Mouse (Mus musculus) forebrain, embryonic 16.5 days (tissue): ENCODE results near the gene Midn. TPM values are rescaled to one million over a fixed set of nuclear protein-coding genes. Genes with fewer than 3 reads are reported as not detected.
A peak's percentile ranks its signal among the peaks of the same experiment; 100 is the strongest.

Experiments
- ATAC-seq: fragments of 200-750 bp; cut with Nextera tagmentation; 2 replicates; pipeline ENCODE4 v1.8.0; 2017; ENCODE audit warnings: mild to moderate bottlenecking, moderate library complexity
- H3K27ac ChIP-seq: fragments of 300-500 bp; sonication (generic); 2 replicates; pipeline ENCODE4 v1.5.1; 2014; ENCODE audit warnings: low read length, control low read depth
- H3K27me3 ChIP-seq: fragments of 300-500 bp; sonication (generic); replicated peaks from 2 replicates; pipeline ENCODE4 v1.6.1; 2014; ENCODE audit warnings: low read length; ENCODE audit not compliant: control insufficient read depth, insufficient read depth
- H3K36me3 ChIP-seq: fragments of 300-500 bp; sonication (generic); 2 replicates; pipeline ENCODE4 v1.6.1; 2014; ENCODE audit not compliant: control insufficient read depth, insufficient read depth
- H3K4me1 ChIP-seq: fragments of 300-500 bp; sonication (generic); replicated peaks from 2 replicates; pipeline ENCODE4 v1.6.1; 2014; ENCODE audit warnings: low read length; ENCODE audit not compliant: control insufficient read depth, insufficient read depth
- H3K4me2 ChIP-seq: fragments of 300-500 bp; sonication (generic); 2 replicates; pipeline ENCODE4 v1.6.1; 2014; ENCODE audit warnings: mild to moderate bottlenecking, low read length, control low read depth
- H3K4me3 ChIP-seq: fragments of 300-500 bp; sonication (generic); replicated peaks from 2 replicates; pipeline ENCODE4 v1.5.1; 2014; ENCODE audit warnings: mild to moderate bottlenecking, low read length, control low read depth
- H3K9ac ChIP-seq: fragments of 300-500 bp; sonication (generic); replicated peaks from 2 replicates; pipeline ENCODE4 v1.6.1; 2014; ENCODE audit warnings: low read depth, low read length, control low read depth
- H3K9me3 ChIP-seq: fragments of 300-500 bp; sonication (generic); 2 replicates; pipeline ENCODE4 v1.6.1; 2016; ENCODE audit warnings: low read length; ENCODE audit not compliant: control insufficient read depth
- WGBS: fragments of 180-500 bp; shearing (Covaris S2); extraction: QIAGEN DNeasy Blood & Tissue Kit; methylation state at CpG from one replicate; pipeline ENCODE4 v1.1.7; 2014; 5-methylcytosine and 5-hydroxymethylcytosine counted together
- polyA plus RNA-seq: library from polyadenylated mRNA; unstranded; fragments of >200 nt; fragmentation: Nextera tagmentation; extraction: Ambion mirVana; gene quantifications from 2 replicates; pipeline ENCODE4 v1.2.1, GENCODE M21; 2015

Gene Midn
- polyA plus RNA-seq, 1 experiment from 2014 or later: 26.5 TPM

DNA sequence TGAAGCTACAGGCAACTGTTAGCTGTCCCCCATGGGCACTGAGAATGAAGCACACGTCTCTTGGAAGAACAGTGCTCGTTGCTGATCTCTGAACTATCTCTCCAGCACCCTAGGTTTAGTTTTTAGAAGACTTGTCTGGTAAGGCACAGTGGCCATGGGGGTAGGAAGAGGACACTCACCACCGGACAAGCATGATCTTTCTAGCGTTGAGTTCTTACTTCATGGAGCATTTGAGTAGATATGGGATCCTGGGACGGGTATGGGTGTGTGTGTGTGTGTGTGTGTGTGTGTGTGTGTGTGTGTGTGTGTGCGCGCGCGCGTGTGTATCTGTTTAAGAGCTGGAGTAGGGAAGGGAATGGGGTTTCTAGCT, 7.4 kb upstream of the Midn start, which contains the start of gene Cbarp:
Cbarp (minus strand) TSS at position 170 of the 370 bp plus-strand sequence.
- 73% methylated on average over 10 of the region's 10 CpGs for WGBS
- Histone ChIP-seq H3K27me3 (no peaks in the 10 kb centered on the region), H3K9me3 (no peaks in the 10 kb centered on the region), H3K27ac (peak within 1 kb of the TSS; percentile 90), H3K9ac (peak within 1 kb of the TSS; percentile 38), H3K36me3 (no peaks in the 10 kb centered on the region), H3K4me1 (peaks cover 55% of the 10 kb centered on the region), H3K4me2 (peak within 1 kb of the TSS; percentile 99), H3K4me3 (peak within 1 kb of the TSS; percentile 90)
- ATAC-seq: no peak

DNA sequence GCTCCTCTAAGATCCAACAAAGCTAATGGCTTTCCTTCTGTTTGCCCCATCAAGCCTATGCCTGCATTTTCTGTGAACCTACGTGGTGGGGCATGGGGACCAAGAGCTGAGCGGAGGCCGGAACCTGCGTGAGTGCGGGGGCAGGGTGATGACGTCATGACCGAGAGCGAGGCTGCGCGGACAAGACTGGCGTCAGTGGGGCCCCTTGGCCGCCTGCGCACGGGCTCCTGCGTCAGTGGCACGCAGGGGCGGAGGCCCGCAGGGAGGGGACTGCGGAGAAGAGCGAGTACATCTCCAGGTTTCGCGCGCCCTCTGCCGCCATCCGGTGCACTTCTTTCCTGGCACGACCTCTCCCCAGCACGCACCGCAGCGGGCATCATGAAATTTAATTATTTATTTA, 6.8 kb upstream of the Midn start:
- Histone ChIP-seq H3K27me3 (no peaks in the 10 kb centered on the region), H3K27ac (peak overlapping the region; percentile 90), H3K4me1 (peaks cover 57% of the 10 kb centered on the region), H3K4me3 (peak overlapping the region; percentile 90), H3K9me3 (no peaks in the 10 kb centered on the region), H3K4me2 (peak overlapping the region; percentile 99), H3K9ac (peak overlapping the region; percentile 38), H3K36me3 (no peaks in the 10 kb centered on the region)
- WGBS: under 1% methylated on average over 29 of the region's 29 CpGs
- ATAC-seq: peak; percentile 58

DNA sequence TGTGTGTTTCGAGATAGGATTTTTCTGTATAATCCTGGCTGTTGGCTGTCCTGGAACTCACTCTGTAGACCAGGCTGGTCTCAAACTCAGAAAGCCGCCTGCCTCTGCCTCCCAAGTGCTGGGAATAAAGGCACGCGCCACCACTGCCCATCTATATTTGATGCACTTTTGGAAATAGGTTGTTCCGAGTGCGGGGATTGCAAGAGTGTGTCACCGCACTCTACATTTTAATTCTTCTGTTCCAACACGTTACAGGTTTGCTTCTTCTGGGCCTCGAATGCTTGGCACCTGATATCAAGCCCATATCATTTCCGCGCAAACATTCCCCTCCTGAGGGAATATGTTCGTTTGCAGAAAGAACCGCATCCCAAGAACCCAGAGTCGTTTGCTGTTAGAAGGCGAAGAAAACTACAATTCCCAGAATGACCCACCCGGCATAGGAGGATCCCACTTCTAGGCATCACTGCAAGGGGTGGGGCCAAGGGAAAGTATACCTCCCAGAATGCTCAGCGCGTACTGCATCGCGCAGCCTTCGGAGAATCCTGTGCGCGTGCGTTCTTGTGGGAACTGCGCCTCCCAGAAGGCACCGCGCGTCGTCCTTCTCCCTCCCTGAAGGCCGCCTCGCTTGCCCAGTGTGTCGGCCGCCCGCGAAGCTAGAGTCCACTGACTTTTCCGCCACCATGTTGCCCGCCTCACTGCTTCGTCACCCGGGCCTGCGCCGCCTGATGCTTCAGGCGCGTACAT, 6.1 kb upstream of the Midn start:
- H3K27me3 ChIP-seq: no peaks in the 10 kb centered on the region
- H3K4me3 ChIP-seq: peak overlapping the region; percentile 90
- H3K27ac ChIP-seq: peak overlapping the region; percentile 90
- H3K4me2 ChIP-seq: peak overlapping the region; percentile 99
- peak overlapping the region; percentile 93 for H3K9ac ChIP-seq
- peaks cover 50% of the 10 kb centered on the region for H3K4me1 ChIP-seq
- peak; percentile 89 for ATAC-seq
- no peaks in the 10 kb centered on the region for H3K36me3 ChIP-seq
- H3K9me3 ChIP-seq: no peaks in the 10 kb centered on the region
- under 1% methylated on average over 43 of the region's 43 CpGs for WGBS

DNA sequence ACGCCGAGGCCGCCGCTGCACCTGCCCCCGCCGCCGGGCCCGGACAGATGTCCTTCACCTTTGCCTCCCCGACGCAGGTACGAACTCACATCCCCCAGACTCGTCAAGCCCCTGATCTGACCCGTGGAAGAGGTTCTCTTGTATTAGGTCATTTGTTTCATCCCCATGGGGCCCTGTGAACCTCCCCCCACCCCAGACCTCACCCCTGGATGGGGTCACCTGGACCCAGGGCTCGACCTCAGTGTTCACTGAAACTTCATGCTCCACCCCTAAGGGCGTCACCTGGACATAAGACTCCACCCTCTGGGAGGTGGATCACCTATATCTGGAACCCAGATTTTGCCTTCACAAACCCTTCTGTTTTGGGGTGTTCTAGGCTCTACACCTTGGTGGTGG, 5.5 kb upstream of the Midn start:
- Histone ChIP-seq H3K27ac (peak overlapping the region; percentile 74), H3K9ac (peak overlapping the region; percentile 93), H3K9me3 (no peaks in the 10 kb centered on the region), H3K4me2 (peak overlapping the region; percentile 99), H3K4me1 (peaks cover 46% of the 10 kb centered on the region), H3K4me3 (peak overlapping the region; percentile 90), H3K27me3 (no peaks in the 10 kb centered on the region), H3K36me3 (no peaks in the 10 kb centered on the region)
- WGBS: under 1% methylated on average over 15 of the region's 15 CpGs
- ATAC-seq: no peak

DNA sequence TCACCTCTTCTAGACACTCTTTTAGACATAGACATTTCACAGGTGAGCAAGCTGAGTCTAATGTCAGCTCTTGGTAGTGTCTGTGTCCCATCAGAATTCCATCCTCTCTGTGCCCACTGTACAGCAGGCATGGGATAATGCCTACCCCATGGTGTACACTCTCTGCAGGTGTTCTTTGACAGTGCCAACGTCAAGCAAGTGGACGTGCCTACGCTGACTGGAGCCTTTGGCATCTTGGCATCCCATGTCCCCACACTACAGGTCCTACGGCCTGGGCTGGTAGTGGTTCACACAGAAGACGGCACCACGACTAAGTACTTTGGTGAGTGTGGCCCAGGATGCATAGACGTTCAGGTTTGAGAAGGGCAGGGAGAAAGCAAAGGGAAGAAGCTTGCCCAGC, 4.4 kb upstream of the Midn start:
- peaks cover 44% of the 10 kb centered on the region for H3K4me1 ChIP-seq
- H3K27me3 ChIP-seq: no peaks in the 10 kb centered on the region
- no peak overlapping the region for H3K9ac ChIP-seq
- 93% methylated on average over 7 of the region's 7 CpGs for WGBS
- no peak overlapping the region for H3K27ac ChIP-seq
- no peaks in the 10 kb centered on the region for H3K9me3 ChIP-seq
- no peaks in the 10 kb centered on the region for H3K36me3 ChIP-seq
- H3K4me2 ChIP-seq: no peak overlapping the region
- no peak for ATAC-seq
- H3K4me3 ChIP-seq: no peak overlapping the region

DNA sequence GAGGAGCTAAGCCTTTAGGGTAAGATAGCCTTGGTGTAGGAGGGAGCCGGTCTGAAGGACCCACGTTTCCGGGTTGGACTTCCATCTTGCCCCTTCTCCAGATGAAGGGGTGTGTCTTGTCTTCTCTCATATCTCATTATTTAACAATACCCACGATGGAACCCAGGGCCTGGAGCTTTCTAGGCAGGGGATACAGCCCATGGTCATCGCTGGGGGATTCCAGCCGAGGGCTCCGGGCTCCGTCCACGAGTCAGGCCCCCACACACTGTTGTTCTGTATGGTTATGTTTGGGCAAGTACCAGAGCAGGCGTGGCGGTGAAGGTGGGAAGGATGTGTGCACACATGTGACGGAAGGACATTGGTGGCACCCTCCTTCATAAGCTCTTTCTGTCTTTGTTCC, 3.9 kb upstream of the Midn start:
- H3K4me3 ChIP-seq: no peak overlapping the region
- peaks cover 43% of the 10 kb centered on the region for H3K4me1 ChIP-seq
- no peaks in the 10 kb centered on the region for H3K36me3 ChIP-seq
- WGBS: 93% methylated on average over 12 of the region's 12 CpGs
- H3K9me3 ChIP-seq: no peaks in the 10 kb centered on the region
- no peak overlapping the region for H3K9ac ChIP-seq
- ATAC-seq: no peak
- no peaks in the 10 kb centered on the region for H3K27me3 ChIP-seq
- no peak overlapping the region for H3K27ac ChIP-seq
- no peak overlapping the region for H3K4me2 ChIP-seq

DNA sequence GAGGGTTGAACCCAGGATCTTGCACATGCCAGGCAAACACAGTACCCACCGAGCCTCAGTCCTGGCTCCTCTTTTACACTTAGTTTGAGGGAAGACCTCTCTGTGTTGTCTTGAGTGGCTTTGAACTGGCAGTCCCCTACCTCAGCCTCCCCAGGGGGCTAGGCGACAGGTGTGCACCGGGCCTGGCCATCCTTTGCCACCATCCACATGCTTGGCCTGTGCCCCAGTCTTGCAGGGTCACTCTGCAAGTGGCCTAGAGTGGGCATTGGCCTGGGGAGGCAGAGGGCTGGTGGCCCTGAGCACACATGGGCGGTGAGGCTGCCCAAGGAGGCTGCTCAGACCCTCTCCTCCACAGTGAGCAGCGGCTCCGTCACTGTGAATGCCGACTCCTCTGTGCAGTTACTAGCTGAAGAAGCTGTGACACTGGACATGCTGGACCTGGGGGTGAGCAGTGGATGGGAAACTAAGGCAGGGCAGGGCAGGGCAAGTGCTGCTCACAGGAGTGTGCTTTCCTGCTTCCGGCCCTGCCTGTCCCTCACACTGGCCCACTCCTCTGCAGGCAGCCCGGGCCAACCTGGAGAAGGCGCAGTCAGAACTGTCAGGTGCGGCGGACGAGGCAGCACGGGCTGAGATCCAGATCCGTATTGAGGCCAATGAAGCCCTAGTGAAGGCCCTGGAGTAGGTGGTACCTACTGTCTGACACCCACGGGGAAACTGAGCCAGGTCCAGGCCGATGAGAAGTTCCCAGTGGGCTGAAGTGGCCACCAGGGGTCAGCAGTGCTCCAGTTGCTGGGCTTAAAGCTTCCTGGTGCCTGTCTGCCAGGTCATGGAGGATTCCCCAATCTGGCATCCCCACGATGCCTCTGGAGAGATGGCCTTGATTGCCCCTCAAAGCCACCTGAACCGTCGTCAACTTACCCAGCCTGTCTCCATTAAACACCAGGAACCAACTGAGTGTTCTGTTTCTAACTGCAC, 2.9 kb upstream of the Midn start:
- Histone ChIP-seq H3K36me3 (no peaks in the 10 kb centered on the region), H3K4me2 (no peak overlapping the region), H3K4me3 (no peak overlapping the region), H3K9me3 (no peaks in the 10 kb centered on the region), H3K27ac (0 out of 2 replicates have a peak overlapping the region, but pooled peaks have one; percentile 14), H3K27me3 (no peaks in the 10 kb centered on the region), H3K9ac (no peak overlapping the region), H3K4me1 (peaks cover 41% of the 10 kb centered on the region)
- no peak for ATAC-seq
- WGBS: 73% methylated on average over 20 of the region's 20 CpGs

DNA sequence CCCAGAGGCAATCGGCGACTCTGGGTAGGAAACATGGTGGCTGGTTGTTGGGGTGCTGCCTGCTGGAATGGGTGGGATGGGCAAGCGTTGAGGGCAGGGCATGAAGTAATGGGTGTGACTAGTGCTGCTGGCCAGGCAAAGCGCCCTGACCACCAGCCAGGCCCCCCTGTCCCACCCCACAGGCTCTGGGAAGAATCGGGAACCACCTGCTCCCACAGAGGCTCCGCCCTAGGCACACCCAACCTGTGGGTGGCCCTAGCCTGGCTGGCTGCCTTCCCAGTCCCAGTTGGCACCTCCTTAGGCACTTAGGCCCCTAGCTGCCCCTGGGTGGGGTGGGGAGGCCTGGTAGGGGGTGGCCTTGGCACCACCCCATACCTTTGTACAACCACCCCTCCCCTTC, 2.2 kb upstream of the Midn start:
- Histone ChIP-seq H3K9me3 (no peaks in the 10 kb centered on the region), H3K4me1 (peaks cover 38% of the 10 kb centered on the region), H3K27me3 (no peaks in the 10 kb centered on the region), H3K4me2 (no peak overlapping the region), H3K4me3 (no peak overlapping the region), H3K9ac (no peak overlapping the region), H3K36me3 (no peaks in the 10 kb centered on the region), H3K27ac (peak overlapping the region; percentile 14; the same call in 1 of the 2 replicates)
- WGBS: 85% methylated on average over 6 of the region's 6 CpGs
- no peak for ATAC-seq

DNA sequence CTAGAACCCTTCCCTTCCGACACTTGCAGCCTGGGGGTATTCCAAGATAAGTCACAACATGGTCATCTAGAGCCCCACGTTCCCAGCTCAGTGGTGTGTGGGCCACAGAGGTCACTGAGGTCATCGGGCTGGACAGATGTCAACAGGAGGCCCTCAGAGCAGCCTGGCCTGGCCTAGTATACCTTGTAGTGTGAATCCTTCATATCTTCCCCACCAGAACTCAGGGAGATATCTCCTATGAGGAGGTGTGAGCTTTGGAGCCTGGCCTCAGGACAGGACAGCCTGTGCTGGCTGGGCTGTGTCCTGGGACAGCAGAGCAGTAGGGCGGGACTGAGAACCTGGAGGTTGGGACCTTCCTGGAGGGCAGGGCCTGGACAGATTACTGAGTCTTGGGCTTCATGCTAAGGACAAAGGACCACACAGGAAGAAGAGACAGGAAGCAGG, 1.5 kb upstream of the Midn start:
- H3K4me2 ChIP-seq: no peak overlapping the region
- H3K27ac ChIP-seq: no peak overlapping the region
- 81% methylated on average over 4 of the region's 4 CpGs for WGBS

More for the DNA sequence above, 1.5 kb upstream of the Midn start:
- ATAC-seq: no peak
- no peak overlapping the region for H3K9ac ChIP-seq
- no peak overlapping the region for H3K4me3 ChIP-seq
- H3K36me3 ChIP-seq: no peaks in the 10 kb centered on the region
- H3K9me3 ChIP-seq: no peaks in the 10 kb centered on the region
- H3K27me3 ChIP-seq: no peaks in the 10 kb centered on the region
- H3K4me1 ChIP-seq: peaks cover 31% of the 10 kb centered on the region
